Mouse (Mus musculus): Measurements from ENCODE around the gene Sox5. TPM values are rescaled to one million over a fixed set of nuclear protein-coding genes. Genes with fewer than 3 reads are reported as not detected.

Sox5 gene
- total RNA-seq, 2 experiments from 2014 or later, result 0.10 TPM; not detected in 1

- no peak for ATAC-seq (replicated peaks; ENCODE audit: poor library complexity)
Observed at GRCm38 (mm10) chr6:144339554-144339953, 442.2 kb downstream of the Sox5 start.

- ATAC-seq (replicated peaks; ENCODE audit: poor library complexity), result no peak
Observed at GRCm38 (mm10) chr6:144339006-144339405, 442.8 kb downstream of the Sox5 start.

- ATAC-seq (replicated peaks; ENCODE audit: poor library complexity), result no peak
Observed at GRCm38 (mm10) chr6:144338221-144338620, 443.6 kb downstream of the Sox5 start.

GRCm38 (mm10) chr6:144337436-144337969, 444.3 kb downstream of the Sox5 start:
- ATAC-seq (replicated peaks; ENCODE audit: poor library complexity), result no peak

GRCm38 (mm10) chr6:144336789-144337188, 445.0 kb downstream of the Sox5 start:
- ATAC-seq (replicated peaks; ENCODE audit: poor library complexity), result no peak

- ATAC-seq (replicated peaks; ENCODE audit: poor library complexity), result no peak
Observed at GRCm38 (mm10) chr6:144333146-144333545, 448.6 kb downstream of the Sox5 start.

GRCm38 (mm10) chr6:144332027-144332426, 449.8 kb downstream of the Sox5 start:
- ATAC-seq (replicated peaks; ENCODE audit: poor library complexity), result no peak

- no peak for ATAC-seq (replicated peaks; ENCODE audit: poor library complexity)
Observed at GRCm38 (mm10) chr6:144329311-144329930, 452.4 kb downstream of the Sox5 start.

GRCm38 (mm10) chr6:144328779-144329178, 453.0 kb downstream of the Sox5 start:
- ATAC-seq (replicated peaks; ENCODE audit: poor library complexity), result no peak

GRCm38 (mm10) chr6:144326817-144327216, 455.0 kb downstream of the Sox5 start:
- ATAC-seq (replicated peaks; ENCODE audit: poor library complexity), result no peak

GRCm38 (mm10) chr6:144323372-144323771, 458.4 kb downstream of the Sox5 start:
- ATAC-seq (replicated peaks; ENCODE audit: poor library complexity), result no peak

GRCm38 (mm10) chr6:144322297-144323047, 459.3 kb downstream of the Sox5 start:
- ATAC-seq (replicated peaks; ENCODE audit: poor library complexity), result no peak

- ATAC-seq (replicated peaks; ENCODE audit: poor library complexity), result peak; percentile 34; the same call in 1 of the 2 replicates
Observed at GRCm38 (mm10) chr6:144320327-144320726, 461.4 kb downstream of the Sox5 start.

GRCm38 (mm10) chr6:144319717-144320116, 462.1 kb downstream of the Sox5 start:
- no peak for ATAC-seq (replicated peaks; ENCODE audit: poor library complexity)

- ATAC-seq (replicated peaks; ENCODE audit: poor library complexity), result no peak
Observed at GRCm38 (mm10) chr6:144312781-144313754, 468.7 kb downstream of the Sox5 start.

- no peak for ATAC-seq (replicated peaks; ENCODE audit: poor library complexity)
Observed at GRCm38 (mm10) chr6:144312282-144312780, 469.4 kb downstream of the Sox5 start.

GRCm38 (mm10) chr6:144311754-144312153, 470.0 kb downstream of the Sox5 start:
- no peak for ATAC-seq (replicated peaks; ENCODE audit: poor library complexity)

- ATAC-seq (replicated peaks; ENCODE audit: poor library complexity), result no peak
Observed at GRCm38 (mm10) chr6:144309171-144309570, 472.6 kb downstream of the Sox5 start.

- no peak for ATAC-seq (replicated peaks; ENCODE audit: poor library complexity)
Observed at GRCm38 (mm10) chr6:144307551-144308149, 474.1 kb downstream of the Sox5 start.

- no peak for ATAC-seq (replicated peaks; ENCODE audit: poor library complexity)
Observed at GRCm38 (mm10) chr6:144302823-144303222, 479.0 kb downstream of the Sox5 start.
